7 mouse cellular contexts compared by ENCODE assay signal in the genomic region with DNA sequence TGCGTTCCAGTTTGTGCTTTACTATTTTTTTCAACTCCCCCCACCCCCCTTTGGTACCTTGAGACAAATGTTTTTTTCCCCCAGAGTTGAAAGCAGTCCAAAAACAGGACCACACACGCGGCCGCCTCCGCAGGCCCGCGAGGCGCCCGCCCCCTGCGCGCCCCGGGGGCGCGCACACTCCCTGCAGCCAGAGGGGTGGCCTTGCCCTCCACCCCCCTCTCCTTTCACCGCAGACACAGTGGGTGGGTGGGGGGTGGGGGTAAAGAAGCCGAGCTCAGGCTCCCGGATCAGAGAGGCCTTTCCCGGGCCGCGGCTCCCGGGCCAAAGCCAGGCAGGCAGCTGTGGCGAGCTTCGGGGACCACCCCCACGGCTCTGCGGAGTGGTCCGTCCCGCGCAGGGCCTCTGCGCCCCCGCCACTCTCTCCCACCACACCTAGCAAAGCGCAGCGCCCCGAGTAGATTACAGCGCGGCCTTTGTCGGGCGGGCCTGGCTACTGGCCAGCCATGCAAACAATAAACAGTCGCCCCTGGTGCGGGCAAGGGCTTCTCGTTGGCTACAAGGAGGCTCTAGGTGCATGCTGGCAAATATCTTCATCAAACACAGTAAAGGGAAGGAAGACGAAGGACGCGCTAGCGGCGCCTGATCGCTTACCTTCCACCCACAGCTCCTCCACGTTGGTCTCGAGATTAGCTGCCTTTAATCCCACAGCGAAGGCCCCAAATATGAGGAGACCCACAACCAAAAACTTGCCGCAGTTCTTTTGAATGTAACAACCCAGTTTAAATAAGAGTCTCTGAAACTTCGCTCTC. TPM values are rescaled to one million over a fixed set of nuclear protein-coding genes. Genes with fewer than 3 reads are reported as not detected.
DNase-seq lines count a peak whose midpoint lies in the region; ATAC-seq lines count a peak whose summit lies in the region.

No protein-coding gene starts in this region.

- DNase-seq in R1 (ENCODE audit: low read depth, low spot score), result peak; percentile 77
- peak; percentile 79 to 80 for DNase-seq in cerebellum, postnatal 25 days
- peak; percentile 66 for DNase-seq in gastrocnemius, postnatal 10 days
- peak; percentile 80 for DNase-seq in induced T-regulatory cell, adult 2 months (ENCODE audit: low read depth)
- peak; percentile 88 for DNase-seq in limb, embryonic 11.5 days (ENCODE audit: low spot score)
- peak; percentile 55 for DNase-seq in spleen, adult 12 weeks (ENCODE audit: low spot score)

- no peaks in the 10 kb centered on the region for H3K27me3 ChIP-seq in limb, embryonic 11.5 days (ENCODE audit: control insufficient read depth, insufficient read depth, low read length)
- peaks cover 10% of the 10 kb centered on the region for H3K27me3 ChIP-seq in midbrain, embryonic 12.5 days

- under 1% methylated on average over 51 of the region's 51 CpGs for WGBS in limb, embryonic 11.5 days
- WGBS in midbrain, embryonic 12.5 days, result under 1% methylated on average over 41 of the region's 51 CpGs

- H3K9me3 ChIP-seq in limb, embryonic 11.5 days (ENCODE audit: control insufficient read depth, low read length), result no peaks in the 10 kb centered on the region
- H3K9me3 ChIP-seq in midbrain, embryonic 12.5 days, result no peaks in the 10 kb centered on the region

- peak; percentile 58 for ATAC-seq in limb, embryonic 11.5 days (ENCODE audit: insufficient number of reproducible peaks, low FRiP score, low TSS enrichment, low read depth)
- ATAC-seq in midbrain, embryonic 12.5 days (ENCODE audit: low FRiP score, low read depth), result peak; percentile 69

- peak overlapping the region; percentile 99 for H3K9ac ChIP-seq in limb, embryonic 11.5 days (ENCODE audit: low read length)
- peak overlapping the region; percentile 99 for H3K9ac ChIP-seq in midbrain, embryonic 12.5 days (replicated peaks)

- peak overlapping the region; percentile 80 for H3K4me3 ChIP-seq in limb, embryonic 11.5 days (ENCODE audit: low read depth, low read length)
- peak overlapping the region; percentile 98 for H3K4me3 ChIP-seq in midbrain, embryonic 12.5 days

- H3K4me1 ChIP-seq in limb, embryonic 11.5 days (ENCODE audit: control insufficient read depth, insufficient read depth, low read length), result peaks cover 12% of the 10 kb centered on the region
- peaks cover 52% of the 10 kb centered on the region for H3K4me1 ChIP-seq in midbrain, embryonic 12.5 days

- H3K36me3 ChIP-seq in limb, embryonic 11.5 days (ENCODE audit: control insufficient read depth, insufficient read depth, low read length), result no peaks in the 10 kb centered on the region; the same call in none of the 2 replicates
- H3K36me3 ChIP-seq in midbrain, embryonic 12.5 days, result no peaks in the 10 kb centered on the region

- peak overlapping the region; percentile 100 for H3K27ac ChIP-seq in limb, embryonic 11.5 days (replicated peaks; ENCODE audit: low read depth, low read length)
- H3K27ac ChIP-seq in midbrain, embryonic 12.5 days (replicated peaks), result peak overlapping the region; percentile 99

- H3K4me2 ChIP-seq in limb, embryonic 11.5 days (ENCODE audit: low read depth, severe bottlenecking), result peak overlapping the region; percentile 93
- H3K4me2 ChIP-seq in midbrain, embryonic 12.5 days (replicated peaks), result peak overlapping the region; percentile 86

RNA-seq across cellular contexts. Expression of a gene that starts 10.2 kb away (rescaled TPM):
- total RNA-seq in gastrocnemius, postnatal 10 days (2021), result 10 to 100 TPM; 13.6 to 20.3 TPM
- polyA plus RNA-seq in limb, embryonic 11.5 days (2014; fragmentation: Nextera tagmentation; extraction: Ambion mirVana), result 25.6 and 27.4 TPM in 2 replicates
- polyA plus RNA-seq in midbrain, embryonic 12.5 days (2016; fragmentation: Nextera tagmentation; extraction: Ambion mirVana), result 18.6 and 24.5 TPM in 2 replicates

Comparison
In these comparisons a context has a peak if more than half of its experiments do, and no peak if none do; other contexts are left out.
1. Peak in every context shown above with its lines: DNase-seq, ATAC-seq, H3K4me3 ChIP-seq and H3K27ac ChIP-seq.